Mouse (Mus musculus) forebrain, embryonic 10.5 days (tissue): Measurements from ENCODE around the gene Pfdn5. TPM values are rescaled to one million over a fixed set of nuclear protein-coding genes. Genes with fewer than 3 reads are reported as not detected.
A peak's percentile ranks its signal among the peaks of the same experiment; 100 is the strongest.
"Not testable (repeated sequence)": the region's sequence is repeated elsewhere in the genome, so short reads cannot be mapped to it uniquely, and the experiment has no call there.

Source experiments
- DNase-seq: peaks from one replicate; pipeline ENCODE4 v3.0.0-alpha.2; 2017; ENCODE audit warnings: low spot score; ENCODE audit errors: extremely low spot score
- H3K27ac ChIP-seq: fragments of 300-500 bp; sonication (generic); 2 replicates; pipeline ENCODE4 v1.5.1; 2016; ENCODE audit warnings: mild to moderate bottlenecking
- H3K27me3 ChIP-seq: fragments of 300-500 bp; sonication (generic); 2 replicates; pipeline ENCODE4 v1.6.1; 2016; ENCODE audit warnings: mild to moderate bottlenecking; ENCODE audit not compliant: poor library complexity, severe bottlenecking
- H3K36me3 ChIP-seq: fragments of 300-500 bp; sonication (generic); replicated peaks from 2 replicates; pipeline ENCODE4 v1.6.1; 2016; ENCODE audit warnings: mild to moderate bottlenecking, moderate library complexity
- H3K4me1 ChIP-seq: fragments of 300-500 bp; sonication (generic); 2 replicates; pipeline ENCODE4 v1.6.1; 2016
- H3K4me3 ChIP-seq: fragments of 300-500 bp; sonication (generic); 2 replicates; pipeline ENCODE4 v1.5.1; 2016; ENCODE audit warnings: mild to moderate bottlenecking, moderate library complexity
- H3K9me3 ChIP-seq: fragments of 300-500 bp; sonication (generic); 2 replicates; pipeline ENCODE4 v1.6.1; 2016; ENCODE audit warnings: mild to moderate bottlenecking, moderate library complexity
- WGBS: fragments of 180-500 bp; shearing (Covaris S2); methylation state at CpG from one replicate; pipeline ENCODE4 v1.1.7; 2016; 5-methylcytosine and 5-hydroxymethylcytosine counted together
- polyA plus RNA-seq: library from polyadenylated mRNA; unstranded; fragments of >200 nt; fragmentation: Nextera tagmentation; extraction: Ambion mirVana; gene quantifications from 2 replicates; pipeline ENCODE4 v1.2.1, GENCODE M21; 2016

Gene Pfdn5
- polyA plus RNA-seq, 1 experiment from 2014 or later, result 331 TPM

GRCm38 (mm10) chr15:102308717-102309116 is 17.2 kb upstream of the Pfdn5 start:
- no peak overlapping the region for H3K4me3 ChIP-seq
- no peaks in the 10 kb centered on the region for H3K27me3 ChIP-seq
- no peaks in the 10 kb centered on the region for H3K4me1 ChIP-seq
- no peak for DNase-seq
- 90% methylated on average over 9 of the region's 9 CpGs for WGBS
- peaks cover 96% of the 10 kb centered on the region for H3K36me3 ChIP-seq
- H3K9me3 ChIP-seq, result no peaks in the 10 kb centered on the region
- H3K27ac ChIP-seq, result no peak overlapping the region

GRCm38 (mm10) chr15:102310074-102310845 is 15.7 kb upstream of the Pfdn5 start:
- H3K36me3 ChIP-seq, result peaks cover 96% of the 10 kb centered on the region
- no peak overlapping the region for H3K27ac ChIP-seq
- H3K27me3 ChIP-seq, result no peaks in the 10 kb centered on the region
- H3K4me3 ChIP-seq, result no peak overlapping the region
- H3K9me3 ChIP-seq, result no peaks in the 10 kb centered on the region
- no peak for DNase-seq
- WGBS, result 91% methylated on average over 10 of the region's 10 CpGs
- H3K4me1 ChIP-seq, result no peaks in the 10 kb centered on the region

- H3K27me3 ChIP-seq, result no peaks in the 10 kb centered on the region
- no peak overlapping the region for H3K4me3 ChIP-seq
- no peaks in the 10 kb centered on the region for H3K9me3 ChIP-seq
- no peaks in the 10 kb centered on the region for H3K4me1 ChIP-seq
- no peak for DNase-seq
- no peak overlapping the region for H3K27ac ChIP-seq
- H3K36me3 ChIP-seq, result peaks cover 96% of the 10 kb centered on the region
These were observed 14.4 kb upstream of the Pfdn5 start for GRCm38 (mm10) chr15:102311489-102311888.

GRCm38 (mm10) chr15:102315292-102315691 is 10.6 kb upstream of the Pfdn5 start:
- Histone ChIP-seq H3K4me3 (no peak overlapping the region), H3K27ac (no peak overlapping the region), H3K27me3 (no peaks in the 10 kb centered on the region), H3K36me3 (peaks cover 95% of the 10 kb centered on the region), H3K4me1 (no peaks in the 10 kb centered on the region), H3K9me3 (no peaks in the 10 kb centered on the region)
- WGBS, result 94% methylated on average over 8 of the region's 8 CpGs
- DNase-seq, result no peak

GRCm38 (mm10) chr15:102316263-102316662 is 9.7 kb upstream of the Pfdn5 start:
- H3K4me3 ChIP-seq, result no peak overlapping the region
- peaks cover 97% of the 10 kb centered on the region for H3K36me3 ChIP-seq
- 91% methylated on average over 6 of the region's 6 CpGs for WGBS
- no peaks in the 10 kb centered on the region for H3K27me3 ChIP-seq
- H3K9me3 ChIP-seq, result no peaks in the 10 kb centered on the region
- no peak for DNase-seq
- no peaks in the 10 kb centered on the region for H3K4me1 ChIP-seq
- no peak overlapping the region for H3K27ac ChIP-seq

GRCm38 (mm10) chr15:102324654-102325473 is 1.1 kb upstream of the Pfdn5 start:
- H3K27ac ChIP-seq, result no peak overlapping the region
- H3K4me1 ChIP-seq, result peaks cover 14% of the 10 kb centered on the region
- H3K36me3 ChIP-seq, result peaks cover 70% of the 10 kb centered on the region
- H3K4me3 ChIP-seq, result peak overlapping the region; percentile 88
- H3K9me3 ChIP-seq, result no peaks in the 10 kb centered on the region
- H3K27me3 ChIP-seq, result no peaks in the 10 kb centered on the region
- WGBS, result 76% methylated on average over 12 of the region's 12 CpGs
- DNase-seq, result no peak

- DNase-seq, result no peak
- 72% methylated on average over 8 of the region's 8 CpGs for WGBS
- peaks cover 65% of the 10 kb centered on the region for H3K36me3 ChIP-seq
These were observed 976 bp downstream of the Pfdn5 start for GRCm38 (mm10) chr15:102326892-102327291.

GRCm38 (mm10) chr15:102331610-102332015 is 5.7 kb downstream of the Pfdn5 start, which contains the start of gene Myg1:
Gene Myg1, plus strand, starts transcription at chr15:102331709.
- DNase-seq, result peak; percentile 86
- WGBS, result under 1% methylated on average over 30 of the region's 30 CpGs

More at GRCm38 (mm10) chr15:102326892-102327291, 976 bp downstream of the Pfdn5 start:
- H3K4me3 ChIP-seq, result peak overlapping the region; percentile 88
- H3K27ac ChIP-seq, result peak overlapping the region; percentile 91
- H3K27me3 ChIP-seq, result no peaks in the 10 kb centered on the region
- no peaks in the 10 kb centered on the region for H3K9me3 ChIP-seq
- peaks cover 25% of the 10 kb centered on the region for H3K4me1 ChIP-seq

GRCm38 (mm10) chr15:102335254-102335653 is 9.3 kb downstream of the Pfdn5 start:
- H3K36me3 ChIP-seq, result peaks cover 95% of the 10 kb centered on the region
- H3K27ac ChIP-seq, result no peak overlapping the region
- WGBS, result 89% methylated on average over 8 of the region's 8 CpGs

More at GRCm38 (mm10) chr15:102331610-102332015, 5.7 kb downstream of the Pfdn5 start, which contains the start of gene Myg1:
- H3K36me3 ChIP-seq, result peaks cover 84% of the 10 kb centered on the region
- H3K27me3 ChIP-seq, result no peaks in the 10 kb centered on the region
- peak within 1 kb of the TSS; percentile 86 for H3K27ac ChIP-seq
- H3K9me3 ChIP-seq, result no peaks in the 10 kb centered on the region
- peak within 1 kb of the TSS; percentile 89 for H3K4me3 ChIP-seq
- peaks cover 35% of the 10 kb centered on the region for H3K4me1 ChIP-seq

GRCm38 (mm10) chr15:102335925-102336324 is 10.0 kb downstream of the Pfdn5 start:
- H3K4me3 ChIP-seq, H3K27me3 ChIP-seq, H3K9me3 ChIP-seq, DNase-seq, H3K27ac ChIP-seq: not testable (repeated sequence)
- Histone ChIP-seq H3K4me1 (peaks cover 24% of the 10 kb centered on the region), H3K36me3 (peaks cover 92% of the 10 kb centered on the region)
- WGBS, result 96% methylated on average over 5 of the region's 5 CpGs

More at GRCm38 (mm10) chr15:102335254-102335653, 9.3 kb downstream of the Pfdn5 start:
- no peak overlapping the region for H3K4me3 ChIP-seq
- no peaks in the 10 kb centered on the region for H3K9me3 ChIP-seq
- H3K27me3 ChIP-seq, result no peaks in the 10 kb centered on the region
- DNase-seq, result no peak
- H3K4me1 ChIP-seq, result peaks cover 27% of the 10 kb centered on the region

GRCm38 (mm10) chr15:102336946-102337345 is 11.0 kb downstream of the Pfdn5 start:
- DNase-seq, result no peak
- Histone ChIP-seq H3K4me1 (peaks cover 15% of the 10 kb centered on the region), H3K9me3 (no peaks in the 10 kb centered on the region), H3K4me3 (no peak overlapping the region), H3K27ac (no peak overlapping the region), H3K36me3 (peaks cover 95% of the 10 kb centered on the region), H3K27me3 (no peaks in the 10 kb centered on the region)
- WGBS, result 95% methylated on average over 4 of the region's 4 CpGs

GRCm38 (mm10) chr15:102339612-102340011 is 13.7 kb downstream of the Pfdn5 start:
- no peaks in the 10 kb centered on the region for H3K4me1 ChIP-seq
- H3K9me3 ChIP-seq, result no peaks in the 10 kb centered on the region
- H3K27ac ChIP-seq, result no peak overlapping the region
- H3K4me3 ChIP-seq, result no peak overlapping the region
- no peaks in the 10 kb centered on the region for H3K27me3 ChIP-seq
- peaks cover 95% of the 10 kb centered on the region for H3K36me3 ChIP-seq
- no peak for DNase-seq
- WGBS, result 80% methylated on average over 5 of the region's 5 CpGs

- WGBS, result 8% methylated on average over 1 of the region's 1 CpGs
- Histone ChIP-seq H3K36me3 (peaks cover 95% of the 10 kb centered on the region), H3K27ac (no peak overlapping the region), H3K9me3 (no peaks in the 10 kb centered on the region), H3K4me1 (no peaks in the 10 kb centered on the region), H3K27me3 (no peaks in the 10 kb centered on the region), H3K4me3 (no peak overlapping the region)
- no peak for DNase-seq
These were observed 15.7 kb downstream of the Pfdn5 start for GRCm38 (mm10) chr15:102341580-102341979.
